Mouse (Mus musculus): ENCODE data around the gene Timp4. TPM values are rescaled to one million over a fixed set of nuclear protein-coding genes. Genes with fewer than 3 reads are reported as not detected.
A peak's percentile ranks its signal among the peaks of the same experiment; 100 is the strongest.

Timp4 gene
- total and polyA plus RNA-seq, 3 experiments, result not detected

DNA sequence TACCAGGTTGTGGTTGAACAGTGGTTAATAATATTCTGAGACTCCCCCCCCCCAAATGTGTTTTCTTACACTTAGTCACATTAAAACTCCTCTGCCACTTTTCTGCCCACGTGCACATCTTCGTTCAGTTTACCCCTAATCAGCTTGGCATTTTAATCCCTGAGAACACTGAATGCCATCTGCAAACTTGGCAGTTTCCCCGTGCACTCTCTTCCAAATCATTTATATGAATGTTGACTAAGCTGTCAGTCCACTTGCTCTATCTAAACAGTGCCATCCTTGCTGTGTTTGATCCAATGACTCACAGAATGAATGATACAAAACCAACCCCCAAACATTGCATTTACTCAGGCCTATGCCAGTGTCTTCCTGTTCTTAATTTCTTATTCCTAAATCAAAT, 26.5 kb downstream of the Timp4 start:
- in situ Hi-C loops (cut with MboI; ENCODE audit: low pct_ligation_motif_present, low pct_unique_long_range_greater_than_20kb, low sequenced_read_pairs), result no loop called here
- Histone ChIP-seq H3K36me3 (replicated peaks in 1 of 2; ENCODE audit: control insufficient read depth in 1 of 2, insufficient read depth in 1 of 2, low read length in 1 of 2) (no peaks in the 10 kb centered on the region), H3K9ac (ENCODE audit: insufficient read depth, low read depth) (no peak overlapping the region), H3K27me3 (replicated peaks) (no peaks in the 10 kb centered on the region), H3K4me2 (ENCODE audit: insufficient read depth, low read depth, poor library complexity, severe bottlenecking) (no peak overlapping the region), H3K79me2 (replicated peaks; ENCODE audit: control insufficient read depth, extremely low read depth, insufficient read depth, poor library complexity, severe bottlenecking) (no peaks in the 10 kb centered on the region), H3K9me3 (replicated peaks; ENCODE audit: low read length) (no peaks in the 10 kb centered on the region), H3K4me1 (ENCODE audit: control insufficient read depth in 1 of 2, insufficient read depth in 2 of 2) (no peaks in the 10 kb centered on the region), H3K27ac (ENCODE audit: insufficient read depth, low read depth) (no peak overlapping the region), H3K4me3 (replicated peaks in 1 of 3; ENCODE audit: low read depth in 2 of 3, low read length in 2 of 3, poor library complexity in 1 of 3) (no peak overlapping the region)
- TF ChIP-seq ZNF384 (IDR thresholded peaks at IDR 0.05; ENCODE audit: low read depth, low read length), result no peak
- TF ChIP-seq MYC (IDR thresholded peaks at IDR 0.05; ENCODE audit: low read depth, low read length), result no peak
- dilution Hi-C loops (cut with MboI; ENCODE audit: extremely low pct_ligation_motif_present, extremely low pct_unique_long_range_greater_than_20kb, low sequenced_read_pairs), result no loop called here
- DNase-seq (ENCODE audit: extremely low read depth), result no peak

- in situ Hi-C loops (cut with MboI; ENCODE audit: low pct_ligation_motif_present, low pct_unique_long_range_greater_than_20kb, low sequenced_read_pairs) (no loop called here), dilution Hi-C loops (cut with MboI; ENCODE audit: extremely low pct_ligation_motif_present, extremely low pct_unique_long_range_greater_than_20kb, low sequenced_read_pairs) (no loop called here)
- no peaks in the 10 kb centered on the region for H3K27me3 ChIP-seq (replicated peaks)
- H3K4me2 ChIP-seq (ENCODE audit: insufficient read depth, low read depth, poor library complexity, severe bottlenecking), result no peak overlapping the region
- no peaks in the 10 kb centered on the region for H3K79me2 ChIP-seq (replicated peaks; ENCODE audit: control insufficient read depth, extremely low read depth, insufficient read depth, poor library complexity, severe bottlenecking)
- no peaks in the 10 kb centered on the region for H3K4me1 ChIP-seq (ENCODE audit: control insufficient read depth in 1 of 2, insufficient read depth in 2 of 2)
- TF ChIP-seq JUN (IDR thresholded peaks at IDR 0.05; ENCODE audit: insufficient read depth, low read depth, low read length) (no peak), CHD2 (IDR thresholded peaks at IDR 0.05; ENCODE audit: low read length) (no peak), PAX5 (IDR thresholded peaks at IDR 0.05; ENCODE audit: low read length) (no peak), BHLHE40 (IDR thresholded peaks at IDR 0.05; ENCODE audit: low read depth, low read length) (no peak), USF1 (IDR thresholded peaks at IDR 0.05; ENCODE audit: low read depth, low read length) (no peak), POLR2AphosphoS2 (IDR thresholded peaks at IDR 0.05; ENCODE audit: low read depth, low read length) (no peak), JUND (conservative IDR thresholded peaks at IDR 0.05; ENCODE audit: low read depth, low read length) (no peak), TBP (conservative IDR thresholded peaks at IDR 0.05; ENCODE audit: low read depth, low read length) (no peak), ZMIZ1 (IDR thresholded peaks at IDR 0.05; ENCODE audit: low read depth, low read length) (no peak), TCF12 (IDR thresholded peaks at IDR 0.05; ENCODE audit: low read depth, low read length) (no peak), MAX (IDR thresholded peaks at IDR 0.05; ENCODE audit: low read length) (no peak)
- H3K36me3 ChIP-seq (replicated peaks in 1 of 2; ENCODE audit: control insufficient read depth in 1 of 2, insufficient read depth in 1 of 2, low read length in 1 of 2), result no peaks in the 10 kb centered on the region
- H3K27ac ChIP-seq (ENCODE audit: insufficient read depth, low read depth), result no peak overlapping the region
- no peak overlapping the region for H3K9ac ChIP-seq (ENCODE audit: insufficient read depth, low read depth)
- no peaks in the 10 kb centered on the region for H3K9me3 ChIP-seq (replicated peaks; ENCODE audit: low read length)
- no peak for DNase-seq (ENCODE audit: extremely low read depth)
- H3K4me3 ChIP-seq (replicated peaks in 1 of 3; ENCODE audit: low read depth in 2 of 3, low read length in 2 of 3, poor library complexity in 1 of 3), result no peak overlapping the region
Measured at GRCm38 (mm10) chr6:115221215-115221641, 30.8 kb downstream of the Timp4 start.

DNA sequence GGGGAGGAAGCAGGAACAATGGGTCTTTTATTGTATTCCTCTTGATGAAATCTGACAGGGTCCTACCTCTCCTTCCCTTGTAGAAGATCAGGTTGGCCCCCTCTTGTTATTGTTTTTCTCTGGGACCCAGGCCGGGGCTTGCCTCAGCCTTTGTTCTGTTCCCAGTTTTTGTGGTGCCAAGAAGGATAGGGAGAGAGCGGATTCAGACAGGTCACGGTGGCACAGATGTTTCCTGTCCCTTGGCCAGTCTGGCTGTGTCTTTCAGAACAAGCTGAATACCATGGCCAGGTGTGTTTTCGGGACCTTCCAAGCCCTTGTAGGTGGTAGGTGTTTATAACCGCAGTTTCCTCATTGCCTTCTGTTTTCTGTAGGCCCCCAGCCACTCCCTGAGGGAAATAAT, 38.9 kb downstream of the Timp4 start:
- no peaks in the 10 kb centered on the region for H3K79me2 ChIP-seq (replicated peaks; ENCODE audit: control insufficient read depth, extremely low read depth, insufficient read depth, poor library complexity, severe bottlenecking)
- no peak overlapping the region for H3K27ac ChIP-seq (ENCODE audit: insufficient read depth, low read depth)
- peak; percentile 8 for DNase-seq (ENCODE audit: extremely low read depth)
- H3K9me3 ChIP-seq (replicated peaks; ENCODE audit: low read length), result peaks cover 2% of the 10 kb centered on the region
- no peaks in the 10 kb centered on the region for H3K27me3 ChIP-seq (replicated peaks)
- H3K4me3 ChIP-seq (replicated peaks in 1 of 3; ENCODE audit: low read depth in 2 of 3, low read length in 2 of 3, poor library complexity in 1 of 3), result no peak overlapping the region
- in situ Hi-C loops (cut with MboI; ENCODE audit: low pct_ligation_motif_present, low pct_unique_long_range_greater_than_20kb, low sequenced_read_pairs), result no loop called here
- no peak overlapping the region for H3K9ac ChIP-seq (ENCODE audit: insufficient read depth, low read depth)
- H3K4me2 ChIP-seq (ENCODE audit: insufficient read depth, low read depth, poor library complexity, severe bottlenecking), result no peak overlapping the region
- TF ChIP-seq CTCF (conservative IDR thresholded peaks at IDR 0.05 in 1 of 2, IDR thresholded peaks at IDR 0.05 in 1 of 2; ENCODE audit: low read depth in 2 of 2, low read length in 2 of 2) (no peak), EP300 (IDR thresholded peaks at IDR 0.05; ENCODE audit: low read length) (peak; percentile 63), TCF12 (IDR thresholded peaks at IDR 0.05; ENCODE audit: low read depth, low read length) (peak; percentile 78)
- peaks cover 0 to 18% of the 10 kb centered on the region in 2 experiments; a peak in 1 of 4 replicates for H3K4me1 ChIP-seq (ENCODE audit: control insufficient read depth in 1 of 2, insufficient read depth in 2 of 2)
- dilution Hi-C loops (cut with MboI; ENCODE audit: extremely low pct_ligation_motif_present, extremely low pct_unique_long_range_greater_than_20kb, low sequenced_read_pairs), result no loop called here
- H3K36me3 ChIP-seq (replicated peaks in 1 of 2; ENCODE audit: control insufficient read depth in 1 of 2, insufficient read depth in 1 of 2, low read length in 1 of 2), result no peaks in the 10 kb centered on the region

All from CH12.LX (cell line).